Comparison of ENCODE assay signal across 8 mouse cellular contexts in genomic region chr16:10784793-10785370, GRCm38 (mm10). TPM values are rescaled to one million over a fixed set of nuclear protein-coding genes. Genes with fewer than 3 reads are reported as not detected.
DNase-seq lines count a peak whose midpoint lies in the region; ATAC-seq and TF ChIP-seq lines count a peak whose summit lies in the region.

No protein-coding gene starts in this region.

- 1% methylated on average over 51 of the region's 55 CpGs for WGBS in forebrain, embryonic 14.5 days
- under 1% methylated on average over 44 of the region's 55 CpGs for WGBS in liver, postnatal 0 days (ENCODE audit: insufficient replicate concordance)
- under 1% methylated on average over 48 of the region's 55 CpGs for WGBS in neural tube, embryonic 13.5 days

- ATAC-seq in forebrain, embryonic 14.5 days, result peak; percentile 76
- peak; percentile 85 for ATAC-seq in liver, postnatal 0 days
- peak; percentile 86 for ATAC-seq in neural tube, embryonic 13.5 days (ENCODE audit: low read depth)

- peak overlapping the region; percentile 70 for H3K27ac ChIP-seq in forebrain, embryonic 14.5 days (ENCODE audit: low read depth, low read length)
- H3K27ac ChIP-seq in liver, postnatal 0 days (ENCODE audit: low read depth), result peak overlapping the region; percentile 78
- peak overlapping the region; percentile 89 for H3K27ac ChIP-seq in neural tube, embryonic 13.5 days (replicated peaks)
- H3K27ac ChIP-seq in testis, adult 2 months (ENCODE audit: control insufficient read depth, insufficient read depth, low read depth, low read length), result peak overlapping the region; percentile 89

- no peak; the same call in 1 of the 2 replicates for TF ChIP-seq POLR2A in testis, adult 2 months (IDR thresholded peaks at IDR 0.05; ENCODE audit: control insufficient read depth, low read depth, low read length)

- H3K4me3 ChIP-seq in forebrain, embryonic 14.5 days (ENCODE audit: low read depth, low read length), result peak overlapping the region; percentile 50
- H3K4me3 ChIP-seq in liver, postnatal 0 days (ENCODE audit: low read depth, low read length), result peak overlapping the region; percentile 96
- H3K4me3 ChIP-seq in neural tube, embryonic 13.5 days, result peak overlapping the region; percentile 68
- peak overlapping the region; percentile 97 for H3K4me3 ChIP-seq in testis, adult 2 months (ENCODE audit: control insufficient read depth, low read depth, low read length)

- peak overlapping the region; percentile 67 for H3K9ac ChIP-seq in forebrain, embryonic 14.5 days (ENCODE audit: low read length)
- H3K9ac ChIP-seq in liver, postnatal 0 days (replicated peaks), result peak overlapping the region; percentile 84
- peak overlapping the region; percentile 80 for H3K9ac ChIP-seq in neural tube, embryonic 13.5 days

- no peak for TF ChIP-seq EP300 in liver, postnatal 0 days (IDR thresholded peaks at IDR 0.05; ENCODE audit: low read depth)

- TF ChIP-seq CTCF in liver, postnatal 0 days (IDR thresholded peaks at IDR 0.05; ENCODE audit: low read depth), result peak; percentile 89
- peak; percentile 59 for TF ChIP-seq CTCF in testis, adult 2 months (IDR thresholded peaks at IDR 0.05; ENCODE audit: control insufficient read depth, insufficient read depth, insufficient replicate concordance, low read depth, low read length)

- DNase-seq in ES-CJ7 (ENCODE audit: low read depth, low spot score), result peak; percentile 79
- peak; percentile 85 for DNase-seq in cerebellum, adult 11 months
- DNase-seq in forebrain, embryonic 14.5 days (ENCODE audit: low spot score), result peak; percentile 85
- DNase-seq in heart, postnatal 14 days, result peak; percentile 95 to 98
- DNase-seq in layer of hippocampus, adult 11-12 months (ENCODE audit: low spot score), result peak; percentile 86
- DNase-seq in liver, postnatal 0 days, result peak; percentile 93

- H3K27me3 ChIP-seq in forebrain, embryonic 14.5 days (replicated peaks; ENCODE audit: control insufficient read depth, insufficient read depth, low read length), result 0 out of 2 replicates have a peak, but pooled peaks cover 9% of the 10 kb centered on the region
- peaks cover 8% of the 10 kb centered on the region; the same call in 1 of the 2 replicates for H3K27me3 ChIP-seq in liver, postnatal 0 days (ENCODE audit: insufficient read depth, low read length)
- peaks cover 24% of the 10 kb centered on the region for H3K27me3 ChIP-seq in neural tube, embryonic 13.5 days
- H3K27me3 ChIP-seq in testis, adult 2 months (ENCODE audit: control insufficient read depth, insufficient read depth, low read length), result no peaks in the 10 kb centered on the region

- 0 out of 2 replicates have a peak, but pooled peaks cover 3% of the 10 kb centered on the region for H3K4me1 ChIP-seq in forebrain, embryonic 14.5 days (ENCODE audit: control insufficient read depth, insufficient read depth, low read length)
- peaks cover 33% of the 10 kb centered on the region for H3K4me1 ChIP-seq in liver, postnatal 0 days (ENCODE audit: insufficient read depth)
- H3K4me1 ChIP-seq in neural tube, embryonic 13.5 days (replicated peaks), result peaks cover 45% of the 10 kb centered on the region
- peaks cover 12% of the 10 kb centered on the region for H3K4me1 ChIP-seq in testis, adult 2 months (ENCODE audit: control insufficient read depth, insufficient read depth, low read length)

- H3K36me3 ChIP-seq in forebrain, embryonic 14.5 days (ENCODE audit: control insufficient read depth, insufficient read depth, low read length), result no peaks in the 10 kb centered on the region
- H3K36me3 ChIP-seq in liver, postnatal 0 days (replicated peaks; ENCODE audit: insufficient read depth, low read length), result no peaks in the 10 kb centered on the region; the same call in 1 of the 2 replicates
- H3K36me3 ChIP-seq in neural tube, embryonic 13.5 days, result no peaks in the 10 kb centered on the region
- no peaks in the 10 kb centered on the region for H3K36me3 ChIP-seq in testis, adult 2 months (ENCODE audit: control insufficient read depth, insufficient read depth, low read length)

- peak overlapping the region; percentile 97 for H3K4me2 ChIP-seq in forebrain, embryonic 14.5 days (ENCODE audit: low read length)
- peak overlapping the region; percentile 84 for H3K4me2 ChIP-seq in liver, postnatal 0 days (ENCODE audit: low read depth, low read length)
- peak overlapping the region; percentile 99 for H3K4me2 ChIP-seq in neural tube, embryonic 13.5 days

- H3K9me3 ChIP-seq in forebrain, embryonic 14.5 days (replicated peaks; ENCODE audit: control insufficient read depth, low read length), result no peaks in the 10 kb centered on the region
- H3K9me3 ChIP-seq in liver, postnatal 0 days (ENCODE audit: low read length), result no peaks in the 10 kb centered on the region
- no peaks in the 10 kb centered on the region for H3K9me3 ChIP-seq in neural tube, embryonic 13.5 days

- intact Hi-C loops in heart, postnatal 14 days (cut with DNase I), result loop anchor here (1.0 to 5.0 kb wide), 4 partner anchors 62 to 214 kb away; no protein-coding TSS in a partner anchor

RNA-seq across cellular contexts. Expression of gene Socs1, which starts 0.5 kb away (rescaled TPM):
- polyA plus RNA-seq in forebrain, embryonic 14.5 days (2014; fragmentation: Nextera tagmentation; extraction: Ambion mirVana), result 1.1 and 1.6 TPM in 2 replicates
- 1 to 10 TPM in 1 of 2 experiments, under 1 TPM in 1; 0.84 to 1.9 TPM for total RNA-seq in heart, postnatal 14 days (2021)
- polyA plus RNA-seq in liver, postnatal 0 days (2015; fragmentation: Nextera tagmentation; extraction: Ambion mirVana), result 1.6 TPM in 2 replicates
- polyA plus RNA-seq in neural tube, embryonic 13.5 days (2015; fragmentation: Nextera tagmentation; extraction: Ambion mirVana), result 3.7 and 4.2 TPM in 2 replicates
- 4.0 and 5.2 TPM in 2 replicates for polyA plus RNA-seq in testis, adult 2 months (2012; rRNA removed)

RNA-seq across cellular contexts. Expression of gene Tnp2, which starts 3.6 kb away (rescaled TPM):
- polyA plus RNA-seq in forebrain, embryonic 14.5 days (2014; fragmentation: Nextera tagmentation; extraction: Ambion mirVana), result not detected in 2 replicates
- total RNA-seq in heart, postnatal 14 days (2021), result not detected
- not detected in 2 replicates for polyA plus RNA-seq in liver, postnatal 0 days (2015; fragmentation: Nextera tagmentation; extraction: Ambion mirVana)
- polyA plus RNA-seq in neural tube, embryonic 13.5 days (2015; fragmentation: Nextera tagmentation; extraction: Ambion mirVana), result not detected in 2 replicates
- 28,810 and 28,975 TPM in 2 replicates for polyA plus RNA-seq in testis, adult 2 months (2012; rRNA removed)

RNA-seq across cellular contexts. Expression of gene Prm3, which starts 5.8 kb away (rescaled TPM):
- not detected in 2 replicates for polyA plus RNA-seq in forebrain, embryonic 14.5 days (2014; fragmentation: Nextera tagmentation; extraction: Ambion mirVana)
- not detected for total RNA-seq in heart, postnatal 14 days (2021)
- not detected in 2 replicates for polyA plus RNA-seq in liver, postnatal 0 days (2015; fragmentation: Nextera tagmentation; extraction: Ambion mirVana)
- not detected in 2 replicates for polyA plus RNA-seq in neural tube, embryonic 13.5 days (2015; fragmentation: Nextera tagmentation; extraction: Ambion mirVana)
- 521 and 620 TPM in 2 replicates for polyA plus RNA-seq in testis, adult 2 months (2012; rRNA removed)

RNA-seq across cellular contexts. Expression of gene Prm2, which starts 11.1 kb away (rescaled TPM):
- polyA plus RNA-seq in forebrain, embryonic 14.5 days (2014; fragmentation: Nextera tagmentation; extraction: Ambion mirVana), result not detected in 2 replicates
- not detected for total RNA-seq in heart, postnatal 14 days (2021)
- not detected in 2 replicates for polyA plus RNA-seq in liver, postnatal 0 days (2015; fragmentation: Nextera tagmentation; extraction: Ambion mirVana)
- not detected in 2 replicates for polyA plus RNA-seq in neural tube, embryonic 13.5 days (2015; fragmentation: Nextera tagmentation; extraction: Ambion mirVana)
- polyA plus RNA-seq in testis, adult 2 months (2012; rRNA removed), result 18,395 and 18,587 TPM in 2 replicates

RNA-seq across cellular contexts. Expression of gene Prm1, which starts 20.8 kb away (rescaled TPM):
- polyA plus RNA-seq in forebrain, embryonic 14.5 days (2014; fragmentation: Nextera tagmentation; extraction: Ambion mirVana), result not detected in 2 replicates
- not detected for total RNA-seq in heart, postnatal 14 days (2021)
- polyA plus RNA-seq in liver, postnatal 0 days (2015; fragmentation: Nextera tagmentation; extraction: Ambion mirVana), result not detected in 2 replicates
- 0.64 TPM in 1 of 2 replicates, not detected in the other for polyA plus RNA-seq in neural tube, embryonic 13.5 days (2015; fragmentation: Nextera tagmentation; extraction: Ambion mirVana)
- 15,156 and 19,194 TPM in 2 replicates for polyA plus RNA-seq in testis, adult 2 months (2012; rRNA removed)

Comparison
In these comparisons a context has a peak if more than half of its experiments do, and no peak if none do; other contexts are left out.
1. Peak in every context shown above with its lines: DNase-seq, ATAC-seq, H3K4me3 ChIP-seq and H3K27ac ChIP-seq.
2. RNA of gene Tnp2, which starts 3.6 kb away (polyA plus RNA-seq): 28,810 to 28,975 TPM in testis, adult 2 months; not detected in forebrain, embryonic 14.5 days, not detected in liver, postnatal 0 days and not detected in neural tube, embryonic 13.5 days; every median in the first group is over 1,000 times any median in the second.
3. RNA of gene Prm3, which starts 5.8 kb away (polyA plus RNA-seq): 521 to 620 TPM in testis, adult 2 months; not detected in forebrain, embryonic 14.5 days, not detected in liver, postnatal 0 days and not detected in neural tube, embryonic 13.5 days; every median in the first group is over 100 times any median in the second.